Mouse (Mus musculus): ENCODE data around the gene Fbxl19.

The Fbxl19 gene

GRCm38 (mm10) chr7:127811240-127811639 is 66.9 kb downstream of the Fbxl19 start:
- TF ChIP-seq CTCF (conservative IDR thresholded peaks at IDR 0.05; ENCODE audit: low read length) (no peak), POU5F1 (IDR thresholded peaks at IDR 0.05; ENCODE audit: borderline replicate concordance, low read length) (no peak), NANOG (IDR thresholded peaks at IDR 0.05; ENCODE audit: borderline replicate concordance, low read length) (no peak)
- Histone ChIP-seq H3K4me3 (replicated peaks; ENCODE audit: low read length) (peak overlapping the region; percentile 65), H3K27me3 (ENCODE audit: insufficient read depth, low read length) (peaks cover 28% of the 10 kb centered on the region), H3K9me3 (ENCODE audit: low read length) (no peaks in the 10 kb centered on the region), H3K4me1 (replicated peaks; ENCODE audit: low read depth, low read length) (peaks cover 61% of the 10 kb centered on the region), H3K36me3 (ENCODE audit: insufficient read depth, low read length) (no peaks in the 10 kb centered on the region)

- no peak for TF ChIP-seq POU5F1 (IDR thresholded peaks at IDR 0.05; ENCODE audit: borderline replicate concordance, low read length)
- no peak for TF ChIP-seq CTCF (conservative IDR thresholded peaks at IDR 0.05; ENCODE audit: low read length)
- no peak for TF ChIP-seq NANOG (IDR thresholded peaks at IDR 0.05; ENCODE audit: borderline replicate concordance, low read length)
- no peaks in the 10 kb centered on the region for H3K36me3 ChIP-seq (ENCODE audit: insufficient read depth, low read length)
- peaks cover 70% of the 10 kb centered on the region for H3K4me1 ChIP-seq (replicated peaks; ENCODE audit: low read depth, low read length)
- no peak overlapping the region for H3K4me3 ChIP-seq (replicated peaks; ENCODE audit: low read length)
- no peaks in the 10 kb centered on the region for H3K9me3 ChIP-seq (ENCODE audit: low read length)
- H3K27me3 ChIP-seq (ENCODE audit: insufficient read depth, low read length) = peaks cover 30% of the 10 kb centered on the region
Measured at GRCm38 (mm10) chr7:127812292-127812691, 67.9 kb downstream of the Fbxl19 start.

- no peak for TF ChIP-seq POU5F1 (IDR thresholded peaks at IDR 0.05; ENCODE audit: borderline replicate concordance, low read length)
- no peak for TF ChIP-seq NANOG (IDR thresholded peaks at IDR 0.05; ENCODE audit: borderline replicate concordance, low read length)
- TF ChIP-seq CTCF (conservative IDR thresholded peaks at IDR 0.05; ENCODE audit: low read length) = no peak
- Histone ChIP-seq H3K4me1 (replicated peaks; ENCODE audit: low read depth, low read length) (peaks cover 69% of the 10 kb centered on the region), H3K4me3 (replicated peaks; ENCODE audit: low read length) (0 out of 2 replicates have a peak overlapping the region, but pooled peaks have one; percentile 54), H3K36me3 (ENCODE audit: insufficient read depth, low read length) (no peaks in the 10 kb centered on the region), H3K9me3 (ENCODE audit: low read length) (no peaks in the 10 kb centered on the region), H3K27me3 (ENCODE audit: insufficient read depth, low read length) (peaks cover 35% of the 10 kb centered on the region)
Measured at GRCm38 (mm10) chr7:127813821-127814220, 69.5 kb downstream of the Fbxl19 start.

GRCm38 (mm10) chr7:127814241-127814921 is 70.0 kb downstream of the Fbxl19 start:
- no peak for TF ChIP-seq CTCF (conservative IDR thresholded peaks at IDR 0.05; ENCODE audit: low read length)
- no peak for TF ChIP-seq NANOG (IDR thresholded peaks at IDR 0.05; ENCODE audit: borderline replicate concordance, low read length)
- TF ChIP-seq POU5F1 (IDR thresholded peaks at IDR 0.05; ENCODE audit: borderline replicate concordance, low read length) = no peak
- H3K4me3 ChIP-seq (replicated peaks; ENCODE audit: low read length) = peak overlapping the region; percentile 54

DNA sequence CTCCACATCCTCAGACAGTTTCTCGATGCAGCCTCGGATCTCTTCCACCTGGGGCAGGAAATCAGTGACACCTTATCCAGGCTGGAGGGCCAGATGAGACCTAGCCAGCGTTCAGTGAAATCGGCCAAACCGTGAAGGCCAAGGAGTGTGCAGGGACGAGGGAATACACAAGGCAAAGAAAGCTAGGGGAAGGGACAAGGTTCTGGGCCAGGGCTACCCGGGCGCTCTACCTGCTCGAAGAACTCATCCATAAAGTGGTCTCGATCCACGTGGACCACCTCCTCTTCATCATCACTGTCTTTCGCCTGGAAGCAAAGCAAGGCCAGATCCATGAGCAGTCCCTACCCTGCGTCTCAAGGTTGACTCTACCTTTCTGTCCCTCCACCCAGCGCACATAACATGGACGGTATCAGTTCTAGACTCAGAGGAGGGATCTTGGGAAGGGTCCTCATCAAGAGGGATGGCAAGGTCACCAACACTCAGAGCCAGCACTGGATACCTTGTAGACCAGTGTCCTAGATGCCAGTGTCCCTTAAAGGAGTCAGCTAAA is 70.8 kb downstream of the Fbxl19 start:
- TF ChIP-seq NANOG (IDR thresholded peaks at IDR 0.05; ENCODE audit: borderline replicate concordance, low read length) (no peak), CTCF (conservative IDR thresholded peaks at IDR 0.05; ENCODE audit: low read length) (no peak), POU5F1 (IDR thresholded peaks at IDR 0.05; ENCODE audit: borderline replicate concordance, low read length) (no peak)
- Histone ChIP-seq H3K4me1 (replicated peaks; ENCODE audit: low read depth, low read length) (peaks cover 55% of the 10 kb centered on the region), H3K9me3 (ENCODE audit: low read length) (no peaks in the 10 kb centered on the region), H3K27me3 (ENCODE audit: insufficient read depth, low read length) (peaks cover 35% of the 10 kb centered on the region), H3K36me3 (ENCODE audit: insufficient read depth, low read length) (no peaks in the 10 kb centered on the region), H3K4me3 (replicated peaks; ENCODE audit: low read length) (peak overlapping the region; percentile 54)

More at GRCm38 (mm10) chr7:127814241-127814921, 70.0 kb downstream of the Fbxl19 start:
- no peaks in the 10 kb centered on the region for H3K36me3 ChIP-seq (ENCODE audit: insufficient read depth, low read length)
- no peaks in the 10 kb centered on the region for H3K9me3 ChIP-seq (ENCODE audit: low read length)
- H3K4me1 ChIP-seq (replicated peaks; ENCODE audit: low read depth, low read length) = peaks cover 64% of the 10 kb centered on the region
- H3K27me3 ChIP-seq (ENCODE audit: insufficient read depth, low read length) = peaks cover 35% of the 10 kb centered on the region

GRCm38 (mm10) chr7:127815954-127816821 is 71.8 kb downstream of the Fbxl19 start:
- H3K9me3 ChIP-seq (ENCODE audit: low read length) = no peaks in the 10 kb centered on the region
- TF ChIP-seq CTCF (conservative IDR thresholded peaks at IDR 0.05; ENCODE audit: low read length) = no peak
- no peak for TF ChIP-seq POU5F1 (IDR thresholded peaks at IDR 0.05; ENCODE audit: borderline replicate concordance, low read length)

GRCm38 (mm10) chr7:127817053-127817452 is 72.7 kb downstream of the Fbxl19 start:
- Histone ChIP-seq H3K36me3 (ENCODE audit: insufficient read depth, low read length) (no peaks in the 10 kb centered on the region), H3K27me3 (ENCODE audit: insufficient read depth, low read length) (peaks cover 31% of the 10 kb centered on the region), H3K9me3 (ENCODE audit: low read length) (no peaks in the 10 kb centered on the region), H3K4me3 (replicated peaks; ENCODE audit: low read length) (no peak overlapping the region), H3K4me1 (replicated peaks; ENCODE audit: low read depth, low read length) (peaks cover 38% of the 10 kb centered on the region)
- TF ChIP-seq NANOG (IDR thresholded peaks at IDR 0.05; ENCODE audit: borderline replicate concordance, low read length) = no peak
- TF ChIP-seq CTCF (conservative IDR thresholded peaks at IDR 0.05; ENCODE audit: low read length) = no peak
- no peak for TF ChIP-seq POU5F1 (IDR thresholded peaks at IDR 0.05; ENCODE audit: borderline replicate concordance, low read length)

More at GRCm38 (mm10) chr7:127815954-127816821, 71.8 kb downstream of the Fbxl19 start:
- peak overlapping the region; percentile 50 for H3K4me3 ChIP-seq (replicated peaks; ENCODE audit: low read length)
- peaks cover 32% of the 10 kb centered on the region for H3K27me3 ChIP-seq (ENCODE audit: insufficient read depth, low read length)
- H3K4me1 ChIP-seq (replicated peaks; ENCODE audit: low read depth, low read length) = peaks cover 46% of the 10 kb centered on the region
- H3K36me3 ChIP-seq (ENCODE audit: insufficient read depth, low read length) = no peaks in the 10 kb centered on the region

DNA sequence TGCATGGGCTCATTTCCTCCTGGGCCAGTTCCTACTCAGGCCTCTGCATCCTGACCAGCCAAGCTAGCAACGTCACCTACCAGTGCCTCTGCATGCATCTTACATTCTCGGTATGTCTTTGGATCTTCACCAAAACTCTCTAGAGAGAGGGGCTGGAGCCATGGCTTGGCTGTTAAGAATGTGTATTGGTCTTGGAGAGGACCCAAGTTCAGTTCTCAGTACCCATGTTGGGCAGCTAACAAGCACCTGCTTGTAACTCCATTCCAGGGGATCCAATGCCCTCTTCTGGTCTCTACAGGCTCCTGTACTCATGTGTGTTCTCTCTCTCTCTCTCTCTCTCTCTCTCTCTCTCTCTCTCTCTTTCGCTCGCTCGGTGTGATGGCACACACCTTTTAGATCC is 73.4 kb downstream of the Fbxl19 start:
- H3K27me3 ChIP-seq (ENCODE audit: insufficient read depth, low read length) = peaks cover 30% of the 10 kb centered on the region
- no peak overlapping the region for H3K4me3 ChIP-seq (replicated peaks; ENCODE audit: low read length)

More for the DNA sequence above, 73.4 kb downstream of the Fbxl19 start:
- H3K36me3 ChIP-seq (ENCODE audit: insufficient read depth, low read length) = no peaks in the 10 kb centered on the region
- peaks cover 34% of the 10 kb centered on the region for H3K4me1 ChIP-seq (replicated peaks; ENCODE audit: low read depth, low read length)
- no peaks in the 10 kb centered on the region for H3K9me3 ChIP-seq (ENCODE audit: low read length)
- TF ChIP-seq POU5F1 (IDR thresholded peaks at IDR 0.05; ENCODE audit: borderline replicate concordance, low read length) = no peak
- TF ChIP-seq NANOG (IDR thresholded peaks at IDR 0.05; ENCODE audit: borderline replicate concordance, low read length) = no peak
- TF ChIP-seq CTCF (conservative IDR thresholded peaks at IDR 0.05; ENCODE audit: low read length) = no peak

All from E14TG2a.4 (cell line).